Mouse (Mus musculus) embryonic facial prominence, embryonic 12.5 days (tissue): Measurements from ENCODE around the gene Gpc6. TPM values are rescaled to one million over a fixed set of nuclear protein-coding genes. Genes with fewer than 3 reads are reported as not detected.

Source experiments
- ATAC-seq: fragments of 200-750 bp; cut with Nextera tagmentation; 2 replicates; pipeline ENCODE4 v1.8.0; 2017; ENCODE audit not compliant: insufficient number of reproducible peaks, insufficient read depth, low FRiP score, low TSS enrichment
- H3K27ac ChIP-seq: fragments of 300-500 bp; sonication (generic); 2 replicates; pipeline ENCODE4 v1.5.1; 2016; ENCODE audit warnings: mild to moderate bottlenecking
- H3K27me3 ChIP-seq: fragments of 300-500 bp; sonication (generic); 2 replicates; pipeline ENCODE4 v1.6.1; 2016; ENCODE audit warnings: mild to moderate bottlenecking, moderate library complexity
- H3K36me3 ChIP-seq: fragments of 300-500 bp; sonication (generic); 2 replicates; pipeline ENCODE4 v1.6.1; 2016; ENCODE audit warnings: mild to moderate bottlenecking
- H3K4me1 ChIP-seq: fragments of 300-500 bp; sonication (generic); 2 replicates; pipeline ENCODE4 v1.6.1; 2016
- H3K4me2 ChIP-seq: fragments of 300-500 bp; sonication (generic); replicated peaks from 2 replicates; pipeline ENCODE4 v1.6.1; 2016; ENCODE audit warnings: mild to moderate bottlenecking, moderate library complexity
- H3K4me3 ChIP-seq: fragments of 300-500 bp; sonication (generic); 2 replicates; pipeline ENCODE4 v1.5.1; 2016; ENCODE audit warnings: mild to moderate bottlenecking
- H3K9ac ChIP-seq: fragments of 300-500 bp; sonication (generic); 2 replicates; pipeline ENCODE4 v1.6.1; 2016; ENCODE audit warnings: mild to moderate bottlenecking, moderate library complexity
- H3K9me3 ChIP-seq: fragments of 300-500 bp; sonication (generic); 2 replicates; pipeline ENCODE4 v1.6.1; 2016; ENCODE audit warnings: mild to moderate bottlenecking, moderate library complexity
- WGBS: fragments of 180-500 bp; shearing (Covaris S2); methylation state at CpG from one replicate; pipeline ENCODE4 v1.1.7; 2016; 5-methylcytosine and 5-hydroxymethylcytosine counted together
- polyA plus RNA-seq: library from polyadenylated mRNA; unstranded; fragments of >200 nt; fragmentation: Nextera tagmentation; extraction: Ambion mirVana; gene quantifications from 2 replicates; pipeline ENCODE4 v1.2.1, GENCODE M21; 2016

Gene Gpc6
- polyA plus RNA-seq, 1 experiment from 2014 or later, result 76.9 TPM

DNA sequence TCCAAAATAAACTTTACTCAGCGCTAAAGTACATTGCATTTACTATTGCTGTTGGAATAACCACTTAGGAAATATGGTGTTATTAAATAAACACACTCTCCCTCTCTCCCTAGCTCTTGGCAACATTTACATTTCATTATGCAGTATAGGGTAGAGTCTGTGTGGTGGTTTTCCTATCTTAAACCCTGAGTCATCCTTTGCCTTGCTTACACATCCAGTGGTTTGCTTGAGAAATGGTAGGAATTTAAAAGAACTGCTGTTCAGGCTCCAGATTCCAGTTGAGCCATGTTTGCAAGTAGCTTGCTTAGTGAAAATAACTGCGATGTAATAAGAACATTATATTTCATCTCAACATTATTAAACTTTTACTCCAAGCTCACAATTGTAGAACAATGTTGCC is 3.3 kb downstream of the Gpc6 start:
- Histone ChIP-seq H3K4me1 (peaks cover 8% of the 10 kb centered on the region; the same call in 1 of the 2 replicates), H3K4me2 (peak overlapping the region; percentile 62), H3K27ac (peak overlapping the region; percentile 48; the same call in 1 of the 2 replicates), H3K27me3 (no peaks in the 10 kb centered on the region), H3K9me3 (no peaks in the 10 kb centered on the region), H3K9ac (peak overlapping the region; percentile 92; the same call in 1 of the 2 replicates), H3K36me3 (no peaks in the 10 kb centered on the region), H3K4me3 (peak overlapping the region; percentile 85)
- WGBS, result 54% methylated on average over 2 of the region's 2 CpGs
- no peak for ATAC-seq

DNA sequence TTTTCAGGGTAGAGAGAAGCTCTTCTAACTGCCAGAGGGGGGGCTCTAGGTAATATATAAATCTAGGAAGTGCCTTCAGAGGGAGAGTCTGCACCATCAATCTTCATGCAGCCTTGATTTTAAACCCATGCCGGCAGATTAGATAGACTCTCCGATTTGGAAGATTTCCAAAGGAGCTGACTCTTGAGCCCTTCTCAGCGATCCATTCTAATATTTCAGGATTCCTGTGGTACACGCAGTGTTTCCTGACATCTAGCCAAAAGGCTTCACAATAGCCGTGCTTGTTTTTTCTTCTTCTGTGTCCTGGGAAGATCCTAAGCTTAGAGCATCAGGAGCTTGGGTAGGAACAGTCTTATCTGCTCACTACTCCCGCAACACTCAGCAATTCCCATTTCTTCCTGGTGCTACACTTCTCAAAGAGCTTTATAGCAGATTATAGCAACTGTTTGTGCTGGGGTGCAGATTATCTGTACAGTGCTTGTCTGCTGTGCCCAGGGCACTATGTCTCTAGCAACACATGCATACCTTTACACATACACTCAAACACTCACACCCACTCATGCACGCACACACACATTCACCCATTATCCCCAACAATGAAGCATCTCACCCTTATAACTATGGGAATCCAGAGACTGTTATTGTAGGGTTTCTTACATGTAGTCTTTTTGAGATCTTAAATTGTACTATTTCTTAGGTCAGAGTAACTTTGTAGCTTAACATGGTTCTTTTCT is 3.8 kb downstream of the Gpc6 start:
- Histone ChIP-seq H3K27me3 (no peaks in the 10 kb centered on the region), H3K4me3 (peak overlapping the region; percentile 85), H3K9me3 (no peaks in the 10 kb centered on the region), H3K36me3 (no peaks in the 10 kb centered on the region), H3K4me1 (peaks cover 6% of the 10 kb centered on the region; the same call in 1 of the 2 replicates), H3K27ac (no peak overlapping the region), H3K4me2 (peak overlapping the region; percentile 62), H3K9ac (0 out of 2 replicates have a peak overlapping the region, but pooled peaks have one; percentile 4)
- ATAC-seq, result no peak
- WGBS, result 42% methylated on average over 7 of the region's 7 CpGs

DNA sequence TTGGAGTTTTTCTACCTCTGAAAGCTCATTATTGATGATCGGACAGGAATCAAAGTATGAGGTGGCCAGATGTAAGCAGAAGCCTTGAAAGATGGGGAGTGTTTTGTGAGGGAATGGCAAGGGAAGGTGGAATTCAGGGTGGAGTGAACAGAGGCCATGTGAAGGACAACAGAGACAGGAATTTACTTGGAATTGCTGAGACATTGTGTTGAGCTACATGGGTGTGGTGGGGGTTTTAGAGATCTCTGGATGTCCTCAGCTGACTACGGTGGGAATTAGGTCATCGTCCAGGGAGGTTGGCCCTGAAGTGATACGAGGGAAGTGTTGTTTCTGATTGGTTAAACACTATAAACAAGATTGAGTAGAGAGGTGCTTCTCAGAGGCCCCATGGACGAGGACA is 8.7 kb downstream of the Gpc6 start:
- H3K9me3 ChIP-seq, result no peaks in the 10 kb centered on the region
- H3K27ac ChIP-seq, result no peak overlapping the region
- H3K36me3 ChIP-seq, result 0 out of 2 replicates have a peak, but pooled peaks cover 3% of the 10 kb centered on the region
- WGBS, result 81% methylated on average over 5 of the region's 5 CpGs
- no peak for ATAC-seq
- no peak overlapping the region for H3K9ac ChIP-seq
- no peak overlapping the region for H3K4me2 ChIP-seq
- peaks cover 4% of the 10 kb centered on the region; the same call in 1 of the 2 replicates for H3K4me1 ChIP-seq
- no peak overlapping the region for H3K4me3 ChIP-seq
- no peaks in the 10 kb centered on the region for H3K27me3 ChIP-seq

DNA sequence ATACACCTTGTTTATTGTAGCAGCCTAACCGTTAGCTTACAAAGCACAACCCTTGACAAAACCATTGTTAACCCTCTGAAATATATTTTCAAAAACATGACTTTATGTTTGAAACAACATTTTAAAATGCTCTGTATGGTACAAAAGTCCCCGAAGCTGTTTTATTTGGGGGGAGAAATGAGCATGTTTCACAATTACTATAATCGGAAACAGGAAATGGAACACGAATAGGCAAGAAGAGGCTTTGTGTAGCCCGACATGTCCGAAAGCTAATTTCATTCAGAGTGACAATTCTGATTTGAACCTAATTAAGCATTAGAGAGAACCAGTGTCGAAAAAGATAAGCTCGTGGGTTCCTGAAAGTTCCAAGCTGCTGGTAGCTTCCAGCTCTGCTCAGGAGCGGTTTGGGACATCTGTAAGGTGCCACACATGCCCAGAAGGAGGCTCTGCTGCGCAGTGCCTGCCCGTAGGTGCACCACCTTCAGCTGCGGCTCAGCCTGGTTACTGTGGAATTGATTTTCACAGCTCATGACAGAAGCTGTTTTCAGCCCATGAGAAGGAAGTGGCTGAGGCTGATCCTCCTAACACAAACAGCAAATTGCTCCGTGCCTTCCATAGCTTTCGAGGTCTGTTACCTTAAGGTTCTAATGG is 12.9 kb downstream of the Gpc6 start:
- no peak overlapping the region for H3K4me3 ChIP-seq
- H3K4me2 ChIP-seq, result no peak overlapping the region
- H3K27ac ChIP-seq, result no peak overlapping the region
- H3K36me3 ChIP-seq, result 0 out of 2 replicates have a peak, but pooled peaks cover 3% of the 10 kb centered on the region
- no peak overlapping the region for H3K9ac ChIP-seq
- H3K9me3 ChIP-seq, result no peaks in the 10 kb centered on the region
- no peaks in the 10 kb centered on the region for H3K27me3 ChIP-seq
- 66% methylated on average over 14 of the region's 14 CpGs for WGBS
- no peaks in the 10 kb centered on the region for H3K4me1 ChIP-seq
- no peak for ATAC-seq

DNA sequence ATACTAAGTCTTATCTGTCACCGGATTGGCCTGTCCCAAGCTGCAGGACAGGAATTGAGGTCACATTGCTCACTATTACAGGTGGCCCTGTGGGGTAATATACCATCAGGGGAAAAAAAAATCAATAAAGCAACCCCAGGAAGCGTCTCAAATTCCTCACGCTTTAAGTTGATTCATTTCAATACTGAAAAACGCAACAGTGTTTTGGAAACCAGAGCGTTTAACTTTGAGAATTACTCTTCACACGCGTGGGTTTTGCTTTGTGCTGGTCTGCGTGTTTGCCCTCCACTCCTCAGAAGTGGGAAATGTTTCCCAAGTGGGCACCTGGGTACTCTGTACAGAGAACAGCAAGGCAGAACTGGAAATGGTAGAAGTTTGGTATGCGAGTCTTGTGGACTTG is 13.6 kb downstream of the Gpc6 start:
- H3K4me2 ChIP-seq, result no peak overlapping the region
- H3K27me3 ChIP-seq, result no peaks in the 10 kb centered on the region
- H3K9ac ChIP-seq, result no peak overlapping the region
- H3K4me3 ChIP-seq, result no peak overlapping the region
- H3K9me3 ChIP-seq, result no peaks in the 10 kb centered on the region
- WGBS, result 85% methylated on average over 9 of the region's 9 CpGs
- no peak overlapping the region for H3K27ac ChIP-seq
- H3K36me3 ChIP-seq, result 0 out of 2 replicates have a peak, but pooled peaks cover 3% of the 10 kb centered on the region
- no peaks in the 10 kb centered on the region for H3K4me1 ChIP-seq
- ATAC-seq, result no peak

DNA sequence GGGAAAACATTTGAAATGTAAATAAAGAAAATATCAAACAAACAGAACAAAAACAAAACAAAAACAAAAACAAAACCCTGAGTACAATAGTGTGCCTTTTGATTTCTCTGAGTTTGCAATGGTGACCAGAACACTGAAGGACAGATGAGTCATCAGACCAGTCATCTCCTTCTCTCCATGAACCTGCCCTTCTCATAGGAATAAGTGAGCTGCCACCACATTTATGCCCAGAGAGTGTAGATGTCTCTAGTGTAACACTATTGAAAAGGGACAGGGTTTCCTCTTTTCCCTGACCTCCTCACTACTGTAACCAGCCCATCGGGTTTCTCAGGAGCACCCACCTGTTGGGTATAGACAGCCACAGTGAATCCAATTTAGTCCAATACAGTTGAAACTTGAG is 14.4 kb downstream of the Gpc6 start:
- Histone ChIP-seq H3K4me3 (no peak overlapping the region), H3K9me3 (no peaks in the 10 kb centered on the region), H3K27ac (no peak overlapping the region), H3K27me3 (no peaks in the 10 kb centered on the region), H3K4me1 (no peaks in the 10 kb centered on the region), H3K36me3 (0 out of 2 replicates have a peak, but pooled peaks cover 3% of the 10 kb centered on the region), H3K4me2 (no peak overlapping the region), H3K9ac (no peak overlapping the region)
- WGBS, result 88% methylated on average over 1 of the region's 1 CpGs
- no peak for ATAC-seq

DNA sequence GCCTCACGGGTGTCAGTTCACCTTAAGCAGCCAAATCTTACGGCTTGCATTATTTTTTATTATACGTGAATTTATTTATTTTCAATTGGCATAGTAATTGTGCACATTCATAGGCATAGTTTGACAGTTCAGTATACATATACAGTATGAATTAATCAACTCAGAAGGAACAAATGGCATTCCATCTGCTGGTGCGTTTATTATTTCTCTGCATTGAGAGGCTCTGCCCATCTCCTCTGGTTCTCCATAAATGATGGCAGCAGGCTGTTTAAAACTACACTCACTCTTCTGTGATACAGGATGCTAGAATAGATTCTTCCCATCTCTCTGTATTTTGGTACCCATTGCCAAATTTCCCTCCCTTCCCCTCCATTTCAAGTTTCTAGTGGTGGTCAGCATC is 16.7 kb downstream of the Gpc6 start:
- no peak for ATAC-seq
- Histone ChIP-seq H3K4me1 (no peaks in the 10 kb centered on the region), H3K9me3 (no peaks in the 10 kb centered on the region), H3K9ac (no peak overlapping the region), H3K27me3 (no peaks in the 10 kb centered on the region), H3K4me3 (no peak overlapping the region), H3K27ac (no peak overlapping the region), H3K36me3 (0 out of 2 replicates have a peak, but pooled peaks cover 3% of the 10 kb centered on the region), H3K4me2 (no peak overlapping the region)
- 85% methylated on average over 4 of the region's 4 CpGs for WGBS

DNA sequence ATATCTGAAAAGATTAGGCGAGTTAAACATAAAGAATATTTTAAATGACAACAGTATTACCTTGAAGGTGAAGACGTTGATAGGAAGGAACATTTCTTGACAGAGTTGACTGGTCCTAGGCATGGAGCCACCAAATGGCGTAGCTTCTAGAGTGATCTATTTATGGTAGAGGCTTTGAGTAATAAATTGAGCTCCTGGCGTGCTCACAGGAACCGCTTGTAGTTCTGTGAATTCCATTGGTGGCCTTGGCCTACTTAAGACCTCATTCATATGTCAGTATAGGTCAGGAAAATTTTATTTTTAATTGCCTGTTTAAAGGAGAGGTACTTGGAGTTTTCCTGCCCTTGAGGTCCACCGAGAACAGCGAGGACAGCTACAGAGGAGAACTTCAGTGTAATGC is 18.6 kb downstream of the Gpc6 start:
- H3K4me3 ChIP-seq, result no peak overlapping the region
- no peaks in the 10 kb centered on the region for H3K27me3 ChIP-seq
- H3K9me3 ChIP-seq, result no peaks in the 10 kb centered on the region
- no peak overlapping the region for H3K9ac ChIP-seq
- no peaks in the 10 kb centered on the region for H3K4me1 ChIP-seq
- 89% methylated on average over 7 of the region's 7 CpGs for WGBS
- no peak overlapping the region for H3K4me2 ChIP-seq
- ATAC-seq, result no peak
- 0 out of 2 replicates have a peak, but pooled peaks cover 2% of the 10 kb centered on the region for H3K36me3 ChIP-seq
- H3K27ac ChIP-seq, result no peak overlapping the region

DNA sequence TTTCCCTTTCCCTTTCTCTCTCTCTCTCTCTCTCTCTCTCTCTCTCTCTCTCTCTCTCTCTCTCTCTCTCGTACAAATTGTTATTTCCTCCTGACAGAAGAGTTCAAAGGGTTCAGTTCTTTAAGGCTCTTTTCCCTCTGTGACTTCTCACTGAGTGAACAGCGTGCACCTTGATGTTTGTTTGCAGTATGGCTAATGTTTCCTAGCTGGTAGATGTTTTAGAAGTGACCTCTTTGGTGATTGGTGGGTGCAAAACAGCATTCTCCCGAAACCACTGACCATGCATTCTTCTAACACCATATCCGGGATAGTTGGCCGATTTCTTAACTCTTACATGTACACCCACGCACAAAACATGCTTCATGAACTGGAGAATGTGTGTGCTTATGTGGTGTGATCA is 20.9 kb downstream of the Gpc6 start:
- WGBS, result 81% methylated on average over 6 of the region's 6 CpGs
- 0 out of 2 replicates have a peak, but pooled peaks cover 6% of the 10 kb centered on the region for H3K36me3 ChIP-seq

DNA sequence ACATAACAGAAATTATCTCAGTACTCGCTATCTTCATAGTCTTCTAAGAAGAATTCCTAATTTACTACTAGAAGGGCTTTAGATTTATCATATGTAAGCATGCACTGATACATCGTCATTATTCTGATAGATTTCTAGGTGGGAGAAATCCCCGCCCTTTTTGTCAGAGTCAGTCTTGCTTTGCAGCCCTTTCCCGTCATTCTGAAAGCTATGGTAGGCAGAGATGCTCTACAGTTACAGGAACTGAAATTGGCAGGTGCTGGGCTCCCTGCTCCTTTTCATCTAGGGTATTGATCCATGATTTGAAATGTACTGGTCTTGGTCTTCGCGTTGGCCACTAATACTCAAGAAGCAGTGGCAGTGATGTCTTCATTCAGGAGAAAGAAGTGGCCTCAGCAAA is 22.3 kb downstream of the Gpc6 start:
- Histone ChIP-seq H3K27me3 (no peaks in the 10 kb centered on the region), H3K4me3 (no peak overlapping the region), H3K4me2 (no peak overlapping the region), H3K36me3 (peaks cover 9% of the 10 kb centered on the region; the same call in 1 of the 2 replicates), H3K9ac (no peak overlapping the region), H3K9me3 (no peaks in the 10 kb centered on the region), H3K27ac (no peak overlapping the region), H3K4me1 (no peaks in the 10 kb centered on the region)
- ATAC-seq, result no peak
- WGBS, result 96% methylated on average over 6 of the region's 6 CpGs

More for the DNA sequence above, 20.9 kb downstream of the Gpc6 start:
- Histone ChIP-seq H3K9ac (no peak overlapping the region), H3K4me3 (no peak overlapping the region), H3K4me1 (no peaks in the 10 kb centered on the region), H3K9me3 (no peaks in the 10 kb centered on the region), H3K27me3 (no peaks in the 10 kb centered on the region), H3K27ac (no peak overlapping the region), H3K4me2 (no peak overlapping the region)
- ATAC-seq, result no peak

DNA sequence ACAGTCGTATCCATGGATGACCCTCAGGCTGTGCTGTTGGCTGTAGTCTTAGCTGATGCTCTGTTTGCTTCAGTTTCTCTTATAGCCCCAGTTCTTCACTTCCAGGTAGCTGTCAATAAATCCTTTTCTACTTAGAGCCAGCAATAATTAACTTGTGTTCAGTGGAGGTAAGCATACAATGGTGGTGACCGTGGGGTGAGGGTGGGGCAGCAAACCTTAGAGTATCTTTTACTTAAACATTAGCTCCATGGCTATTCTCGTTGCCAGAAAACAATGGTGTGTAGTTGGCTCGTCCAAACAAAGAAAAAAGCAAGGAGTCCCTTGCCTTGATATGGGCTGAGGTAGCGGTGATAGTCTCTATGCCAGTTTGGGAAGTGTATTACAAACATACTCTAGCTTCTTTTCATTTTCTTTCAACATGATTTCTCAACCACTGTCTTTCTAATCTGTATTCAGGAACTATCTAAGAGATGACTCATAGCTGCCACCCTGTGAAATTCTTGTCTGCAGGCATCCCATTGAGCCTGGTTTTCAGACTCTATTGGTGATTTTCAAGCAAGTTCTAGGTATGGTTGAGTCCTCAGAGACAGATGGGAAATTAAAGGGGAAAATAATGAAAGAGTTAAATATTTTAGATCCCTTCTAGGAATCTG is 22.9 kb downstream of the Gpc6 start:
- Histone ChIP-seq H3K9me3 (no peaks in the 10 kb centered on the region), H3K4me2 (no peak overlapping the region), H3K4me1 (no peaks in the 10 kb centered on the region), H3K36me3 (peaks cover 9% of the 10 kb centered on the region; the same call in 1 of the 2 replicates), H3K27me3 (no peaks in the 10 kb centered on the region), H3K9ac (no peak overlapping the region), H3K4me3 (no peak overlapping the region), H3K27ac (no peak overlapping the region)
- WGBS, result 92% methylated on average over 5 of the region's 5 CpGs
- ATAC-seq, result no peak
